Mouse (Mus musculus) skeletal muscle tissue, adult 2 months (tissue): ENCODE measurements around the gene Sbk1.
"Not testable (repeated sequence)": the region's sequence is repeated elsewhere in the genome, so short reads cannot be mapped to it uniquely, and the experiment has no call there.

Source experiments
- DNase-seq: peaks from one replicate; pipeline ENCODE4 v3.0.0-alpha.2; 2012; ENCODE audit warnings: low read depth, low spot score

Sbk1 gene

DNA sequence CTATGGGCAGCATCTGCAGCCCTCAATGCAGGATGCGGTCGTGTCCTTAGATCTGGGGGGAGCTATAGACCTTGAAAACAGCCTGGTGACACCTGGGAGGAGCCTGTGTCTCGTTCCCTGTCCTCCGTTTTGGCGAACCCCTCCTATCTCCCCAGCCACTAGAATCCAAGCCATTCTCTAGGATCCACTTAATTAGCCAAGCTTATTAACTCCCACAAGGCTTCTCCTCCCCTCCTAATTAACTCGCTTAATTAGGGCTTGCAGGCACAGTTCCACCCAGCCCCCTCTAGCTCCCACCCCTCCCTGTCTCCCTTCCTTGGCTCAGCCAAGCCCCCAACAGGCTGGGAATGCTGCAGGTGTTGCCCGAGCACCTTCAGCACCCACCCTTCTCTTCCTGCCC is 8.5 kb upstream of the Sbk1 start:
- DNase-seq = no peak

DNA sequence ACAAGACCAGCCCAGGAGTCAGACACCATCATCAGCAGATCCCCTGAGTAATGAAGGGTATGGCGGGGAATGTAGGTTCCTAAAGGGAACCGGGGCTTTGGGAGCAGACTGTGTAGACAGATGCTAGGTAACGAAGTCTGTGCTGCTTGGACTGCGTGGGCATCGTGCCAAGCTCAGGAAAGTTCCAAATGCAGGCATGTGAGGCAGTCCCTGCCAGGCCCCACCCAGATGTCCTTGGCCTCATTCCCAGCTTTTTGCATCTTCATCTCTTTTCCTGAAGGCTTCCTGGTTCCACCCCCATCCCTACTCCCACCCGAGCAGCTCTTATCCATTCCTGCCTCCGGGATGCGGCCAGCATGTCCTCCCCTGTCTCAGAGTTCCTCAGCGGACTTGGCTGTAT is 6.5 kb upstream of the Sbk1 start:
- DNase-seq = peak; percentile 52

DNA sequence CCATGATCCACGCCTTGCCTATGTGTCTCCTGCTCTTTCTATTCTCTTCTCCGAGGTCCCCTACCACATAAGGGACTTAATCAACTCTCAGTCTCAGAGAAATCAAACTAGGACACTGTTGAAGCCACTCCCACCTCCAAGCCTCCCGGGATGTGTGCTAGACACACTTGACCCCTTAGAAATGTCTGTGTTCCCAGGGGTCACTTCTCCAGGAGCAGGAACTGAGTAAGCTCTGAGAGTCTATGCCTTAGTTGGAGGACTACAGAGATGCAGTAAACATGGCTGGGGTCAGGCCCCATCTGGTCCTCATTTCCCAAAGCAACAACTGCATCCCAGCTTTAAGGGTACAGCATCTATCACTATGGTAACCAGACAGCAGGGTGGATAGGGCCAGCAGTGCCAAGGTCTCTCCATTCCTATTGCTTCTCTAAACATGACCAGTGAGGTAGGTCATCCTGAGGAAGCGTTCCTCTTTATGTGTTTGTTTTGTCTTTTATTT is 6.0 kb upstream of the Sbk1 start:
- no peak for DNase-seq

DNA sequence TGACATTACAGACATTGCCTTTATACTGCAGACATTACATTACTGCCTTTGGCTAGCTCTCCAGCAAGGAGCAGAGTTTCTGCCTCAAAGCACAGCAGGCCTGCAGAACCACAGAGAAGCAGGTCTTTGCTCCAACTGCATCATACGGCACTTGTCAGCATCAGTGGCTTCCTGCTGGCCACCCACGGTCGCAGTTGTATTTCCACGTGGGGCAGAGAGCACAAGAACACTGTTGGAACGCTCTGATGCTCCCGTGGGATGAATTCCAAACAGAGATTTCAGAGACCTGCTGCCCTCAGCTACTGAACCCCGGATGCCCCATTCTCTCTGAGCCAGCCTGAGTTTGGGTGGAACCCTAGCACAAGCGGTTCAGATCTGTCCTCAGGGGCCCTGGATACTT is 4.8 kb upstream of the Sbk1 start:
- no peak for DNase-seq

DNA sequence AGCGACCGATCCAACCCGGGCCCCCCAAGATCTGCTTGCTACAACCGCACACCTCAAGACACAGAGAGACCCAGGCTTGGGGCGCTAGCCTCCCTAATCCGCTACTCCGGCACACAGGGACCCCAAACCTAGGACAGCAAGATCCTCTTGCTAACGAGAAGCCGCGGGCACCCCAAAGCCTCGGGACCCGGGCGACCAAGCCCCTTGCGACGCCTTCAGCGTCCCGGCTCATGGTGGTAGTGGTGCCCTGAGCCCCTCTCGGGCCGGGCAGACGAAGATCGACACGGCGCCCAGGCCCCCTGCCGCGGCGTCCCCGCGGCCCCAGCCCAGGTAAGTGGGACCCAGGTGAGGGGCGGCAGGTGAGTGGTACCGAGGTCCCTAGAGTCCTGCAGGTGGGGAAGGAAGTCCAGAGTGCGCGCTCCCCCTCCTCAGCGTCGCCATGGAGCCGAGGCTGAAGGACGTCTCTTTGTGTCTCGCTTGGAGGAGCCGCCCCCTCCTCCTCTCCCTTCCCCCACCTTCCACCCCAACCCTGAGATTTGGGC is 422 bp downstream of the Sbk1 start:
- no peak for DNase-seq

DNA sequence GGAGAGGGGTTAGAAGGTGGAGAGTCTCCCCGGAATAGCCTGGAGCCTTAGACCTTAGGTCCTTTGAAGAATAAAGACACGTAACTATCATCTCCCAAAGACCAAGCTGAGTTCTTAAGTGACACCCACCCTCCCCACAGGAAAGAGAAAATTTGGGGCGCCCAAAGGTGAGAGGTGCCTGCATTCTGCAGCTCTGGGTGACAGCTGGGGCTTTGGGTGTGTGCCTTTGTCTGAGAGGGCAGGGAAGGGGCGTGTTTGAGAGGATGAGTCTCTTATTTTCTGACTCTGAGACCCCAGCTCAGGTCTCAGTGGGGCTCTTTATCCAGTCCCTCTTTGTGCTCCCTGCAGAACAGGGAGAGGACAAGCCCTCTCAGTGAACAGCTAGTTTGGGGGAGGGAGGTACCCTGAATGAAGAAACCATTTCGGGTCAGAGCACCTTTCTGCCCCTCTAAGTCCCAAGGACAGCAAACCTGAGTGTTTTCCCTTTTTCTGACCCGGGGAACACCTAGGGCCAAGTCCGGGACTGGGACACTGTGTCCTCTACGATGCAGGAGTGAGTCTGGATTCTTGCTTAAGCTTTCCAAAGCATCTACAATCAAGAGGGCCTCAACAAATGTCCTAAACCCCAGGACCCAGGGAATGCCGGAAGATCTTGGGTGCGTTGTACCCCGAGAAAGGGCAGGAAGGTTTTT is 1.1 kb downstream of the Sbk1 start:
- no peak for DNase-seq

DNA sequence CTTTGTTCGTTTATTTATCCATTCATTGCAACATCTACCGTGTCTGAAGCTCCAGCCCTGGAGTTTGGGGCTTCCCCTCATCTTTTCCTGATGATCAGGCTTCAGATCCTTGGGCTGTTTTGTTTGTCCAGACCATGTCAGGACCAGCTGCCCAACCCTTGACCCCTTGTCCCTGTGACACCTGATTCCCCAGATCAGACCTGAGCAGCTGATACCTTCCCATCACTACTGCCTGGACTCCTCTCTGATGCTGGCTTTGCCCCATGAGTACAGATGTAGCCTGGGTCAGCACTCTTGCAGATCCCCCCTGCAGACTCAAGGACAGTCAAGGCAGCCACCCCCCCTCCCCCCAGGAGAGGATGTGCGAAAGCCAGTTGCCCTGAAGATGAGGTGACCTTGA is 1.7 kb downstream of the Sbk1 start:
- DNase-seq = no peak

DNA sequence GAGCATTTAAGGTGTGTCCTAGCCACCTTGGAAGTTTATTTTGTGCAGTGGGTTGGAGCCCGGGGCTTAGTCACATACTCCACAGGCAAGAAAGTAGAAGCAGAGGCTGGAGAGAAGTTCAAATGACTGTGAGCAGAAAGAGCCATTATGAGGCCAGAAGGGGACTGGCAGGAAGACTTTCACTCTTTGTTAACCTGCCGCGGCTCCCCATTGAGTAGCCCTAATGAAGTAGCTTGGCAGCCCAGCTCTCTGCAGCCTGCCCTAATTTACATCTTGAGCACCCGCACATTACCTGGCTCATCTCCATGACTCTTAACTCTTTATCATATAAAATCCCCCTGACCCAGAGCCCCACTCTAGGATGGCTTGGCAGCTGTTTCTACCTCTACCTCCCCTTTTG is 2.2 kb downstream of the Sbk1 start:
- no peak for DNase-seq

DNA sequence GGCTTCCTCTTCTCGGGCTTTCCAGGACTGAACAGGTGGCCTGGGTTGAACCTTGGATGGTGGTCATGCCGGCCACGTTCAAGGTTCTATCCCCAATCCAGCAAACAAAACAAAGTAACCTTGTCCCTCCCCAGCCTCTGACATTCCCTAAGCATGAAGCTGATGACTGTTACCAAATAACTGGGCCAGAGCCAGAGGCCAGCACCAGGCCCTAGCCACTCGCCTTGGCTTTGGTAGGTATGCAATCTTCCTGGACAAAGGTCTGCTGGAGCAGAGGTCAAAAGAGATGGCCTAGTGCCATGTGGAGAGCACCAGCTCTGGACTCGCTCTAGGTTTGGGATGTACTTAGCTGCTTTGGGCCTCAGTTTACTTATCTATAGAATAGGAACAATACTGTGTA is 3.3 kb downstream of the Sbk1 start:
- no peak for DNase-seq

DNA sequence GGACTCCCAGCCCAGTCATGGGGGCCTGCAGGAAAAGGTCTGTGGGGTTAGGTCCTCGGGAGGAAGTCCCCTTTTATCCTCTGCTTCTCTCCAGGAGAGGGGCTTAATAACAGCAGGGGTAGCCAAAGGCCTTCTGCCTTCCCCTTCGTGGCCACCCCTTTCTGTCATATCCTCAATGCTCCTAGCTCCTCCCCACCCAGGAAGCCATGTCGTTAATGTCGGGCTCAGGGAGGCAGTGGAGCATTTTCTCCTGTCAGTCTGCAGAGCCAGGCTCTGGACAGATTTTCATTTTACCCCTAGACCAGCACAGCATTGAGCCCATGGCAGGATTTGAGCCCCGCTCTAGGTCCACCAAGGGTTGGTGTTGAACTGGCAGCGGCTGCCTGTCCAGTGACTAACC is 3.9 kb downstream of the Sbk1 start:
- DNase-seq = no peak

DNA sequence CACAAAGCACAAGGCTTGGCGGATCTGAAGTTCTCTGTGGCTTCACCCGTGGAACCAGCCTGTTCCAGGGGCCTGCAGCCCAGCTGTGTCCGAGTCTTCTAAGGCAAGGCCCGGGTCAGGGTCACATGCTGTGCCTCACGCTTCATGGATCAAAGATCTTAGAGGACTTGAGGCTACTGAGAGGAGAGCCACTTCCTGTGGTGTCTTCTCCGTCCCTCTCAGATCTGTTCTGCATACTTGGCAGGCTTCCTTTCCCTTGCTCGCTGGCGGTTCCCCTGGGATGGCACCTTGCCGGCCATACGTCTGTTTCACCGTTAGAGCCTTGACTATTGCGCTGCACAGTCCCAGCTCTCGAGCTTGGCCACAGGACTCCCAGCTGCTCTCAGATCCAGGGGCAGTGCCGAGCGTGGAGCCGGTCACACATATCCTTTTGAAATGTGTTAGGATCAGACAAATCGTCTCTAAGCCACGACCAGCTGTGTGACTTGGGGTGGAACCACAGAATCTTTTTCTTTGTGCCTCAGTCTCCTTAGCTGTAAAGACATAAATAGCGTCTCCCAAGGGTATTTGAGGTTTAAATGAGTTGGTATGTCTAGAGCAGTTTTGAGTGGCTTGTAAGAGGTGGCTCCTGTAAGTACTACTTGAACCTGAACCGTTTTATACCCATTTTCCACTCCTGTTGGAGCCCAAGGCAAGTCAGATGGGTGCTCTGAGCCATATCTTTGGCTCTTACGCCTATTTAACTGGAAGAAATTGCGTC is 5.3 kb downstream of the Sbk1 start:
- DNase-seq = no peak

DNA sequence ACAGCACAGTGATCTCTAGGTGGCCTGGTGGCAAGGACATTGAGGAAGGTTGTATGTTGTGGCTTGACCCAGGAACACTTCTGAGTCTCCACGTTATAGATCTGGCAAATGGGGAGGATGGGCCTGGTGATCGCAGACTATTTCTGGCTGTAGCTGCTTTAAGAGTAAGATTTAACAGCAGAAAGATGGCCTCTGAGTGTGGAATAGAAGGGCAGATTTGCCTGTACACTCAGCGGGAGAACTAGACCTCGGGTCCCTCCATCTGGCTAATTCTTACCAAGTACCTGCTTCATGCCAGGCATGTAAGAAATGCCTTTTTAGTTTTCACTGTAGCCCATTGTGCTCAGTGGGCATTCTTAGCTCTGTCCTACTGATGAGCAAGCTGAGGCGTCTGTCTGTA is 6.4 kb downstream of the Sbk1 start:
- DNase-seq = no peak

DNA sequence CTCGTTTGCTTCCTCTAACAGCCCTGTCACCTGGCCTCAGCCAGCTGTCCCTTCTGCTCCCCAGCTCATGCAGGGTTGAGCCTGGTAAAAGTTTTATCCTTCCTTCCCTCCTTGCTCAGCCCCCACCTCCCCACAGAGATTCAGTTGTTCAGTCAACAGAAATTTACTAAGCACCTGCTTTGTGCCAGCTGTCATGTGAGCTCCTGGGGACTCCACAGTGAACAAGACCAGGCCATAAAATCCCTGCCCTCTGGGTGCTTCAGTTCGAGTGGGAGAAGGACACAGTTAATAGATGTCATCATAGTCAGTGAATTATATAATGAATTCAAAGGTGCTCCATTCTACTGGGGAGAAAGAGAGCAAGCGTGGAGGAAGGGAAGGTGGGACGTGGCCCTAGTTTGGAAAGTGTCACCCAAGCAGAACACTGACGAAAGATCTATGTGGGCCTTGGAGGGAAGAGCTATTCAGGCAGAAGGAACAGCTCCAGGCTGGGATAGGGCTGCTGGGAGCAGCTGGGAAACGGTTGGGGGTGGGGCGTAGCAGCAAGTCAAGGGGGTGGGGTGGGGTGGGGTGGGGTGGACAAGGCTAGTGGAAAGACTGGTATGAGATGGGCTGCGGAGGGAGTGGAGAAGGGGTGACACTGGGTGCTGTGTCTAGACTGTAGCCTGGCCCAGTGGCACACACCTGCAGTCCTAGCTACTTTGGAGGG is 7.5 kb downstream of the Sbk1 start:
- DNase-seq = no peak

DNA sequence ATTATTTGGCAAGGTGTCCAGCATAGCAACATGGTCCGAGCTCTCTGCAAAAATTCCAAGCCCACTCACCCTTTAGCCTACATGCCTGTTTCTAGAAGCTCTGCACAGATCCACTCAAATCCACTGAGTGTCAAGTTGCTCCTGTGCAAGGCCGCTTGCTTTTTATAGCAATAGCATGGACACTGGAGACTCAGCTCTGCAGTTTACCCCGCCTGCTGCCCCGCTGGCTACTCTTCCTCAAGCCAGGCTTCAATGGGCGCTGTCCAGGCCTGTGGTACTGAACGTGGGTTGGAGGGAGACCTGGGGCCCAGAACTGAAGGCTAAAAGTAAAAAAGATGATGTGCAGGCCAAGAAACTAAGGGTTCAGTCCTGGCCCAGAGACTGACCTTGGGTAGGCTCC is 8.3 kb downstream of the Sbk1 start:
- peak; percentile 67 for DNase-seq

DNA sequence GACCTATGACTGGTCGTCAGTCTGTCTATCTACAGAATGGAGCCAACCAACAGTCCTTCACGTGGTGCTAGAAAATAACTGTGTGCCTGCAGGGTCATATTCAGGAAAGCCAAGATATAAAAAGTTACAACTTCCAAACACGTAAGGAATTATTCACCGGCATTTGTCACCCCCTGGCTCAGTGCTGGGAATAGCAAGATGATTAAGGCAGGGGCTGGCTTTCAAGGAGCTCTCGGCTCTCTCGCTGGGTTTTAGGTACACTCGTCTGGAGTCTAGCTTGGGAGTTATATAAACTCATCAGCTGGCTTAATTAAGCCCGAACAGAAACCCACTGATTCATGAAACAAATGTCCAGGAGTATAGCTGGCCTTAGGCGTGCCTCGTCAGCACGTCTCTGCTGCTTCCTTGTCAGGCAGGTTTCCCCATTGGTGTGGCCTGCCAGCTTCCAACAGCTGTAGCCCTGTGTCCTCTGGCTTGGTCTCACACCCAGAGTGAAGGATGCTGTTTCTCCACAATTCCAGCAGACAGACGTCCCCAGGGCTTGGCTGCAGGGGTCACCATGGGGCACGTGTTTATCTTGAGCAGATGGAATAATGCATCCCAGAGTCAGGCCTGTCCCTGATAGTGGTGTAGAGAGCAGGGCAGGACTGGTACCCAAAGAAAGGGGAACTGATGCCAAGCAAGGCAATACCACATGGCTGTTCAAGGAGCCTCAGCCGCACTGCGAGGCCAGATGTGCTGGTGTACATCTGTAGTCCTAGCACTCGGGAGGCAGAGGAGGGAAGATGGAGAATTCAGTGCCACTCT is 9.7 kb downstream of the Sbk1 start:
- no peak for DNase-seq

DNA sequence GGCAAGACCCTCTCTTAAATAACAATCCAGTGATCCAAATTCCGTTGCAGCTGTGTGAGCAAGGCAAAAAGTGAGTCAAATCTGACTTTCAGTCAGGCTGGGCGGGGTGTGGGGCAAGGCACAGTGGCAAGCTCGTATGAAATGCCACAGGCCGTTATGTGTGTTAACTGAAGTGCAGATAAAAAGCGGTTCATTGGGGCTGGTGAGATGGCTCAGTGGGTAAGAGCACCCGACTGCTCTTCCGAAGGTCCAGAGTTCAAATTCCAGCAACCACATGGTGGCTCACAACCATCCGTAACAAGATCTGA is 10.2 kb downstream of the Sbk1 start:
- not testable (repeated sequence) for DNase-seq

DNA sequence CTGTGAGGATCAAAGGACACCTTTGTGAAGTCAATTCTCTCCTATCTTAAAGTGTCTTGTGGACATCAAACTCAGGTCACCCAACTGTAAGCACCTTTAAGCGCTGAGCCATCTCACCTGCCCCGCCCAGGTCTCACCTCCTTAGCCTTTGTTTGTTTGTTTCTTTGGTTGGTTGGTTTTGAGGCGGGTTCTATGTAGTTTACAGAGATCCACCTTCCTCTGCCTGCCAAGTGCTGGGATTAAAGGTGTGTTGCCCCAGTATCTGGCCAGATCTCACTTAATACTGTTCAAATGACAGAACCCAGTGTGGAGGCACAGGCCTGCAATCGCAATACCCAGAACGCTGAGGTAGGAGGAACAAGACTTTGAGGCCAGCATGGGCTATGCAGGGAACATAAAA is 11.6 kb downstream of the Sbk1 start:
- DNase-seq = no peak

DNA sequence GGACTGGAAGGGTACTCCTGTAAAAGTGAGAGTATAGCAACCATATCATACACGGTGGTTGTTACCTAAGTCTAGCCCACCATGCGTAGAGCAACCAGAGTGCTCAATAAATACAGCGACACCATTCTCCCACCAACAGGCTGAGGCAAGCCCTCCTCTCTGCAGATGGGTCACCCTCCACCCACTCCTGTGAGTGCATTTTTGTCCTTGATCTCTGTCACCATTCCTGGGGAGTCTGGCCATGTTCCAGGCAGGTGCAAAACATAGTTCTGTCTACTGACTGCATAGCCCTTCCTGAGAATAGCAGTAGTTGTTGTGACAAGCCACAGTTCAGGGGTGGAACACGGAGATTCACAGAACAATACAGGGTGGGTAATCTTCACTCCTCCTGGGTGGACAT is 12.0 kb downstream of the Sbk1 start:
- DNase-seq = no peak

DNA sequence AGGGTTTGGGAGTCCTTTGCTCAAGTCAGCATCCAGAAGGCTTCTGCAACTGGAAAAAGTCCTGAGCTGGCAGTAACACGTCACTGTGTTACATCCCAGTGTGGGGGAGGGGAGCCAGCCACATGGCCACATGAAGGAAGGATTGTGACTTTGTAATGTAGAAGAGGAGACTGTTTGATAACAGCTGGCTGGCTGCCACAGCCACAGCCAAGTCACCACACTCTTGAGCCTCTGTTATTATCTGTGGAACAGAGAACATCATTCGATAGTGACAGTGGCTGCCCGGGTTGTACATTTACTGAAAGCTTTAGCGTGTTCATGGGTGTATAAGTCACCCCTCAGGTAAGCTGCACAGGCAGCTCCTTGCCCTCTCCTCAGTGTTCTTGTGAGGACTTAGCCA is 12.4 kb downstream of the Sbk1 start:
- DNase-seq = no peak

DNA sequence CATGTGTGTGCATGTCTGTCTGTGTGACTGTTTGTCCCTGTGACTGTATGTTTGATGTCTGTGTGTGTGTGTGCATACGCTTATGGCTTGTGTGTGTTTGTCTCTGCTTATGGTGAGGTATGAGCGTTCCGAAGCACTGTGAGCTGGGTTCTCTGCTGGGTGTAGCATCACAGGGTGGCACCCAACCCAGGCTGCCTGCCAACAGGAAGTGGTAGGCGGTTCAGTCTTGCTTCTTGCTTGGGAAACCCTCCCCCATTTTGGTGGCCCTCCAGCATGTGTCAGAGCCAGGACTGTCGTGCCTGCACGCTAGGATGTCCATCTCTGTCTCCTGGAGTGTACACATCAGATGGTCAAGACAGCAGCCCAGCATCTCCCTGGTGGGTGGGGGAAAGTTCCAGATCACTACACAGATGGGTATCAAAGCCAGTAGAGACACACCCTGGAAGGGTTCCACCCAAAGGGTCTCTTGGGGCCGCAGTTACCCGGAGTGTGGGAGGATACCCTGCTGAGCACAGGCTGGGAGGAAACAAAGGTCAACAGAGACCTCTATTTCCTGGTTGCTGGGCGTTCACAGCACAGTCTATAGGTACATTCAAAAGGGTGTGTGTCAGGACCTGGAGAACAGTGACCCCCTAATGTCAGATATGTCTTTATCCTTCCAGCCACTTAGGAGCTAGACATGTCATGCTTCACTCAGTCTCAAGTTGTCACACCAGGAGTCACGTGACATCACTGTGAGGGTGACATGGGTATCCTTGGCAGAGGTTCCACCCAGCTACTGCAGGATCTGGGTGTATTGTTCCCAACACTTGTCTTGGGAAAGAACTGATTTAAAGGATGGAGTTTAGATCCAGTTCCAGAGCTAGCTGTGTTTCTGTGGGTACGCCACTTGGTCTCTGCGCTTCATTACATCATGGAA is 13.1 kb downstream of the Sbk1 start:
- peak; percentile 62 for DNase-seq

DNA sequence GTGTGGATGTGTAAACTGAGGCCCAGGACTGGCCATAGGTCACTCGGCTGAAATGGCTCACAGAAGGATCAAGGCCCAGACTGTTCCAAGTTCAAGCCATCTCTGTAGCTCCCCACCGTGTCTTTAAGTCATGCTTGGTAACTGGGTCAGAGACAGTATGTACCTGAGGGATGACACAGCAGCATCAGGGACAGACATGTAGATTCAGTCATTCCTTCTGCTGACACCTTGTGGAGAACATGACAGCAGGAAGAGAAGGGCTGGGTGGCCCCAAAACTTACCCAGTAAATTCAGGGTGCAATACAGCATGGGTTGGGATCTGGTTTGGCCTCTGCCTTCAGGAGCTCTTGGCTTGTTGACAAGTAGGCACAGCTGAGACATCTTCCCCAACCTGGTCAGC is 13.9 kb downstream of the Sbk1 start:
- DNase-seq = no peak
